Mouse (Mus musculus) heart, postnatal 0 days (tissue): ENCODE measurements at regions not wholly inside any gene's neighbourhood (a gene's known extent, or its start where the extent isn't known, plus 50 kb on each side); places are given as distances from the start of the nearest gene placed in this dataset.

Experiments used
- ATAC-seq: fragments of 200-750 bp; cut with Nextera tagmentation; 2 replicates; pipeline ENCODE4 v1.8.0; 2017; ENCODE audit warnings: low read depth, moderate number of reproducible peaks, moderate library complexity; ENCODE audit not compliant: insufficient read depth
- DNase-seq: peaks from one replicate; pipeline ENCODE4 v3.0.0-alpha.2; 2016; ENCODE audit warnings: low spot score
- H3K27ac ChIP-seq: fragments of 300-500 bp; sonication (generic); 2 replicates; pipeline ENCODE4 v1.5.1; 2014; ENCODE audit warnings: low read depth, mild to moderate bottlenecking
- H3K27me3 ChIP-seq: fragments of 300-500 bp; sonication (generic); 2 replicates; pipeline ENCODE4 v1.6.1; 2014; ENCODE audit warnings: low read length, mixed read lengths; ENCODE audit not compliant: control insufficient read depth, insufficient read depth
- H3K36me3 ChIP-seq: fragments of 300-500 bp; sonication (generic); replicated peaks from 2 replicates; pipeline ENCODE4 v1.6.1; 2014; ENCODE audit warnings: low read length, mixed read lengths; ENCODE audit not compliant: control insufficient read depth, insufficient read depth
- H3K4me1 ChIP-seq: fragments of 300-500 bp; sonication (generic); 2 replicates; pipeline ENCODE4 v1.6.1; 2014; ENCODE audit warnings: antibody characterized with exemption; ENCODE audit not compliant: control insufficient read depth, insufficient read depth
- H3K4me2 ChIP-seq: fragments of 300-500 bp; sonication (generic); 2 replicates; pipeline ENCODE4 v1.6.1; 2014; ENCODE audit warnings: low read depth, mild to moderate bottlenecking, low read length, moderate library complexity
- H3K4me3 ChIP-seq: fragments of 300-500 bp; sonication (generic); 2 replicates; pipeline ENCODE4 v1.5.1; 2014; ENCODE audit warnings: low read depth, low read length
- H3K9ac ChIP-seq: fragments of 300-500 bp; sonication (generic); replicated peaks from 2 replicates; pipeline ENCODE4 v1.6.1; 2014; ENCODE audit warnings: low read depth, low read length, mixed read lengths
- H3K9me3 ChIP-seq: fragments of 300-500 bp; sonication (generic); replicated peaks from 2 replicates; pipeline ENCODE4 v1.6.1; 2016; ENCODE audit warnings: low read length; ENCODE audit not compliant: control insufficient read depth
- CTCF ChIP-seq: IDR thresholded peaks from 2 replicates; pipeline ENCODE4 v1.5.1; 2016; ENCODE audit warnings: antibody characterized with exemption, control low read depth, low read depth
- EP300 ChIP-seq: IDR thresholded peaks from 2 replicates; pipeline ENCODE4 v1.6.1; 2016; ENCODE audit warnings: antibody characterized with exemption, low read depth
- WGBS: fragments of 180-500 bp; shearing (Covaris S2); extraction: QIAGEN DNeasy Blood & Tissue Kit; methylation state at CpG from one replicate; pipeline ENCODE4 v1.1.7; 2014; 5-methylcytosine and 5-hydroxymethylcytosine counted together

- DNase-seq: no peak
- WGBS: 81% methylated on average over 4 of the region's 4 CpGs
- no peak for ATAC-seq
- H3K27ac ChIP-seq: no peak overlapping the region
- no peak overlapping the region for H3K9ac ChIP-seq
- no peaks in the 10 kb centered on the region for H3K36me3 ChIP-seq
- no peaks in the 10 kb centered on the region for H3K4me1 ChIP-seq
- no peak overlapping the region for H3K4me3 ChIP-seq
- TF ChIP-seq CTCF (no peak), EP300 (no peak)
- H3K4me2 ChIP-seq: no peak overlapping the region
- H3K9me3 ChIP-seq: no peaks in the 10 kb centered on the region
- H3K27me3 ChIP-seq: no peaks in the 10 kb centered on the region
Observed at GRCm38 (mm10) chr6:52409991-52410390, 96.7 kb downstream of the Evx1 start.

- DNase-seq: no peak
- Histone ChIP-seq H3K9me3 (no peaks in the 10 kb centered on the region), H3K4me2 (no peak overlapping the region), H3K36me3 (no peaks in the 10 kb centered on the region), H3K4me3 (no peak overlapping the region), H3K9ac (no peak overlapping the region), H3K27ac (no peak overlapping the region), H3K4me1 (no peaks in the 10 kb centered on the region), H3K27me3 (no peaks in the 10 kb centered on the region)
- WGBS: 66% methylated on average over 5 of the region's 5 CpGs
- TF ChIP-seq CTCF: no peak
- no peak for TF ChIP-seq EP300
- no peak for ATAC-seq
Observed at GRCm38 (mm10) chr6:52410711-52411110, 97.4 kb downstream of the Evx1 start.

GRCm38 (mm10) chr6:52411302-52411701 lies 98.0 kb downstream of the Evx1 start:
- 79% methylated on average over 2 of the region's 2 CpGs for WGBS
- no peak for ATAC-seq

GRCm38 (mm10) chr6:52413639-52414038 lies 100.3 kb downstream of the Evx1 start:
- H3K9ac ChIP-seq: no peak overlapping the region
- no peaks in the 10 kb centered on the region for H3K9me3 ChIP-seq
- TF ChIP-seq EP300 (no peak), CTCF (no peak)
- no peaks in the 10 kb centered on the region for H3K36me3 ChIP-seq
- no peak for DNase-seq
- H3K27me3 ChIP-seq: no peaks in the 10 kb centered on the region
- no peak overlapping the region for H3K4me2 ChIP-seq
- no peak overlapping the region for H3K27ac ChIP-seq
- no peak overlapping the region for H3K4me3 ChIP-seq
- no peaks in the 10 kb centered on the region for H3K4me1 ChIP-seq
- WGBS: 88% methylated on average over 4 of the region's 4 CpGs
- ATAC-seq: no peak

More at GRCm38 (mm10) chr6:52411302-52411701, 98.0 kb downstream of the Evx1 start:
- Histone ChIP-seq H3K9me3 (no peaks in the 10 kb centered on the region), H3K27ac (no peak overlapping the region), H3K36me3 (no peaks in the 10 kb centered on the region), H3K9ac (no peak overlapping the region), H3K27me3 (no peaks in the 10 kb centered on the region), H3K4me2 (no peak overlapping the region), H3K4me1 (no peaks in the 10 kb centered on the region), H3K4me3 (no peak overlapping the region)
- no peak for TF ChIP-seq CTCF
- TF ChIP-seq EP300: no peak
- DNase-seq: no peak

GRCm38 (mm10) chr6:52415341-52415946 lies 102.1 kb downstream of the Evx1 start:
- H3K9ac ChIP-seq: no peak overlapping the region
- H3K36me3 ChIP-seq: no peaks in the 10 kb centered on the region
- DNase-seq: no peak
- no peak overlapping the region for H3K4me2 ChIP-seq
- WGBS: 92% methylated on average over 14 of the region's 14 CpGs
- H3K4me1 ChIP-seq: no peaks in the 10 kb centered on the region
- H3K27me3 ChIP-seq: no peaks in the 10 kb centered on the region
- ATAC-seq: no peak
- no peak overlapping the region for H3K27ac ChIP-seq
- no peaks in the 10 kb centered on the region for H3K9me3 ChIP-seq
- H3K4me3 ChIP-seq: no peak overlapping the region
- TF ChIP-seq CTCF: no peak

GRCm38 (mm10) chr6:52416491-52416890 lies 103.2 kb downstream of the Evx1 start:
- no peak for DNase-seq
- Histone ChIP-seq H3K4me3 (no peak overlapping the region), H3K9me3 (no peaks in the 10 kb centered on the region), H3K36me3 (no peaks in the 10 kb centered on the region), H3K9ac (no peak overlapping the region), H3K27ac (no peak overlapping the region), H3K4me1 (no peaks in the 10 kb centered on the region), H3K27me3 (no peaks in the 10 kb centered on the region), H3K4me2 (no peak overlapping the region)
- WGBS: 43% methylated on average over 3 of the region's 3 CpGs
- 0 out of 2 replicates have a peak, but pooled peaks have one; percentile 33 for ATAC-seq
- TF ChIP-seq EP300 (no peak), CTCF (no peak)
